Mouse (Mus musculus): ENCODE results near the gene Bet1. TPM values are rescaled to one million over a fixed set of nuclear protein-coding genes. Genes with fewer than 3 reads are reported as not detected.

Gene Bet1
- polyA plus RNA-seq, 1 experiment from 2014 or later, result 31.5 TPM

- no peaks in the 10 kb centered on the region for H3K27me3 ChIP-seq (replicated peaks; ENCODE audit: control insufficient read depth, insufficient read depth, low read length)
- no peak overlapping the region for H3K27ac ChIP-seq (ENCODE audit: low read length)
- no peaks in the 10 kb centered on the region for H3K9me3 ChIP-seq (ENCODE audit: control insufficient read depth, low read length)
- H3K4me3 ChIP-seq (replicated peaks; ENCODE audit: low read length), result no peak overlapping the region
- H3K9ac ChIP-seq (replicated peaks; ENCODE audit: low read depth, low read length), result no peak overlapping the region
- ATAC-seq, result no peak
- 82% methylated on average over 1 of the region's 1 CpGs for whole genome bisulfite sequencing
- no peak overlapping the region for H3K4me2 ChIP-seq (ENCODE audit: low read length)
- H3K36me3 ChIP-seq (ENCODE audit: control insufficient read depth, insufficient read depth), result no peaks in the 10 kb centered on the region
- no peaks in the 10 kb centered on the region for H3K4me1 ChIP-seq (replicated peaks; ENCODE audit: control insufficient read depth, insufficient read depth, low read length)
Observed at GRCm38 (mm10) chr6:4047200-4047599, 39.6 kb downstream of the Bet1 start.

GRCm38 (mm10) chr6:4041821-4042220 lies 45.0 kb downstream of the Bet1 start:
- no peak overlapping the region for H3K4me2 ChIP-seq (ENCODE audit: low read length)
- H3K4me3 ChIP-seq (replicated peaks; ENCODE audit: low read length), result no peak overlapping the region
- no peaks in the 10 kb centered on the region for H3K36me3 ChIP-seq (ENCODE audit: control insufficient read depth, insufficient read depth)
- no peaks in the 10 kb centered on the region for H3K4me1 ChIP-seq (replicated peaks; ENCODE audit: control insufficient read depth, insufficient read depth, low read length)
- ATAC-seq, result no peak
- 81% methylated on average over 1 of the region's 1 CpGs for WGBS
- H3K9me3 ChIP-seq (ENCODE audit: control insufficient read depth, low read length), result no peaks in the 10 kb centered on the region
- H3K9ac ChIP-seq (replicated peaks; ENCODE audit: low read depth, low read length), result no peak overlapping the region
- H3K27ac ChIP-seq (ENCODE audit: low read length), result no peak overlapping the region
- H3K27me3 ChIP-seq (replicated peaks; ENCODE audit: control insufficient read depth, insufficient read depth, low read length), result no peaks in the 10 kb centered on the region

GRCm38 (mm10) chr6:4030956-4031355 lies 55.8 kb downstream of the Bet1 start:
- Histone ChIP-seq H3K4me1 (replicated peaks; ENCODE audit: control insufficient read depth, insufficient read depth, low read length) (no peaks in the 10 kb centered on the region), H3K27me3 (replicated peaks; ENCODE audit: control insufficient read depth, insufficient read depth, low read length) (no peaks in the 10 kb centered on the region), H3K4me3 (replicated peaks; ENCODE audit: low read length) (no peak overlapping the region), H3K36me3 (ENCODE audit: control insufficient read depth, insufficient read depth) (no peaks in the 10 kb centered on the region), H3K9me3 (ENCODE audit: control insufficient read depth, low read length) (no peaks in the 10 kb centered on the region), H3K4me2 (ENCODE audit: low read length) (no peak overlapping the region), H3K9ac (replicated peaks; ENCODE audit: low read depth, low read length) (no peak overlapping the region), H3K27ac (ENCODE audit: low read length) (no peak overlapping the region)
- no peak for ATAC-seq
- 54% methylated on average over 3 of the region's 3 CpGs for whole genome bisulfite sequencing

Other genes with a start within 250 kb of the Bet1 start
- 0.41 and 0.46 TPM in 2 replicates for gene Tfpi2, start 98.1 kb downstream of the Bet1 start, polyA plus RNA-seq (2015; fragmentation: Nextera tagmentation; extraction: Ambion mirVana)
- gene Gngt1, start 93.2 kb downstream of the Bet1 start, polyA plus RNA-seq (2015; fragmentation: Nextera tagmentation; extraction: Ambion mirVana), result not detected in 2 replicates
- 18.4 and 23.7 TPM in 2 replicates for gene Gng11, start 83.1 kb downstream of the Bet1 start, polyA plus RNA-seq (2015; fragmentation: Nextera tagmentation; extraction: Ambion mirVana)

Measured in forebrain, embryonic 16.5 days (tissue).